Mouse (Mus musculus) gastrocnemius, postnatal 25 days (tissue): Measurements from ENCODE around the gene Arfip1. TPM values are rescaled to one million over a fixed set of nuclear protein-coding genes. Genes with fewer than 3 reads are reported as not detected.
A peak's percentile ranks its signal among the peaks of the same experiment; 100 is the strongest.

Source experiments
- DNase-seq: peaks from one replicate; pipeline ENCODE4 v3.0.0; 2022
- long read RNA-seq, 2 experiments: library from polyadenylated mRNA; stranded (forward); transcript quantifications; one replicate each; pipeline ENCODE4 v2.0.0; 2021
- total RNA-seq, 2 experiments: library from RNA; stranded (reverse); gene quantifications; 1 replicate in 1 of 2; 2 replicates in 1 of 2; pipeline ENCODE4 v1.2.3; 2021

Gene Arfip1
- total RNA-seq: 10 to 100 TPM in 1 of 2 experiments, 1 to 10 TPM in 1; 9.1 to 10.8 TPM
- long read RNA-seq, experiment 1, partial matches to known transcripts: 0 of 5 reads
- long read RNA-seq, experiment 1, other reads (novel, unspliced or antisense): 1 of 5 reads
- long read RNA-seq, experiment 2, transcript Arfip1-203 (9 exons, 1,343 nt): major isoform, 11 of 26 reads
- long read RNA-seq, experiment 2, transcript Arfip1-201 (8 exons, 2,799 nt): minor isoform, 10 of 26 reads
- long read RNA-seq, experiment 2, partial matches to known transcripts: 1 of 26 reads
- long read RNA-seq, experiment 2, other reads (novel, unspliced or antisense): 4 of 26 reads

- peak; percentile 97 for DNase-seq
Observed at GRCm38 (mm10) chr3:84582023-84582912, at the start of gene Arfip1. Gene Arfip1, minus strand, starts transcription at chr3:84582625.

- DNase-seq: no peak
Observed at GRCm38 (mm10) chr3:84631586-84631985, 49.2 kb upstream of the Arfip1 start.

GRCm38 (mm10) chr3:84622026-84622425, 39.6 kb upstream of the Arfip1 start:
- DNase-seq: no peak

- no peak for DNase-seq
Observed at GRCm38 (mm10) chr3:84619725-84620124, 37.3 kb upstream of the Arfip1 start.

GRCm38 (mm10) chr3:84619056-84619455, 36.6 kb upstream of the Arfip1 start:
- no peak for DNase-seq

GRCm38 (mm10) chr3:84618627-84619026, 36.2 kb upstream of the Arfip1 start:
- no peak for DNase-seq

- no peak for DNase-seq
Observed at GRCm38 (mm10) chr3:84615856-84616225, 33.4 kb upstream of the Arfip1 start.

GRCm38 (mm10) chr3:84615050-84615855, 32.8 kb upstream of the Arfip1 start:
- no peak for DNase-seq

- no peak for DNase-seq
Observed at GRCm38 (mm10) chr3:84610183-84610710, 27.8 kb upstream of the Arfip1 start.

- no peak for DNase-seq
Observed at GRCm38 (mm10) chr3:84603212-84603611, 20.8 kb upstream of the Arfip1 start.

GRCm38 (mm10) chr3:84602759-84603158, 20.3 kb upstream of the Arfip1 start:
- no peak for DNase-seq

- DNase-seq: no peak
Observed at GRCm38 (mm10) chr3:84601870-84602495, 19.6 kb upstream of the Arfip1 start.

GRCm38 (mm10) chr3:84598756-84599155, 16.3 kb upstream of the Arfip1 start:
- DNase-seq: no peak

GRCm38 (mm10) chr3:84597996-84598734, 15.7 kb upstream of the Arfip1 start:
- no peak for DNase-seq

GRCm38 (mm10) chr3:84595677-84596234, 13.3 kb upstream of the Arfip1 start:
- no peak for DNase-seq

GRCm38 (mm10) chr3:84594894-84595676, 12.7 kb upstream of the Arfip1 start:
- no peak for DNase-seq

- DNase-seq: no peak
Observed at GRCm38 (mm10) chr3:84593274-84593673, 10.8 kb upstream of the Arfip1 start, which contains the start of gene Tigd4. Gene Tigd4, plus strand, starts transcription at chr3:84593574.

- DNase-seq: no peak
Observed at GRCm38 (mm10) chr3:84586736-84587135, 4.3 kb upstream of the Arfip1 start.

GRCm38 (mm10) chr3:84582913-84583276, 470 bp upstream of the Arfip1 start:
- DNase-seq: no peak

GRCm38 (mm10) chr3:84581696-84582022, 766 bp downstream of the Arfip1 start:
- DNase-seq: no peak
